In genomic region chr3:131084718-131085561, GRCm38 (mm10) we compare ENCODE assay signal across 8 mouse cellular contexts. TPM values are rescaled to one million over a fixed set of nuclear protein-coding genes. Genes with fewer than 3 reads are reported as not detected.
A peak's percentile ranks its signal among the peaks of the same experiment; 100 is the strongest.
DNase-seq lines count a peak whose midpoint lies in the region; ATAC-seq and TF ChIP-seq lines count a peak whose summit lies in the region.

No protein-coding gene starts in this region.

- H3K4me3 ChIP-seq in heart, embryonic 12.5 days, result peak overlapping the region; percentile 54
- H3K4me3 ChIP-seq in heart, adult 2 months, result no peak overlapping the region
- H3K4me3 ChIP-seq in ES-Bruce4 (ENCODE audit: low read depth, low read length), result peak overlapping the region; percentile 36; the same call in 1 of the 2 replicates
- peak overlapping the region; percentile 53 for H3K4me3 ChIP-seq in embryonic facial prominence, embryonic 10.5 days
- peak overlapping the region; percentile 32 for H3K4me3 ChIP-seq in hindbrain, postnatal 0 days (ENCODE audit: low read length)
- H3K4me3 ChIP-seq in midbrain, embryonic 15.5 days, result peak overlapping the region; percentile 34

- no peak for ATAC-seq in heart, embryonic 12.5 days (ENCODE audit: insufficient number of reproducible peaks, low FRiP score)
- ATAC-seq in hindbrain, postnatal 0 days, result peak; percentile 48
- peak; percentile 34; the same call in 1 of the 2 replicates for ATAC-seq in midbrain, embryonic 15.5 days (replicated peaks)

- no peaks in the 10 kb centered on the region for H3K9me3 ChIP-seq in heart, embryonic 12.5 days (replicated peaks)
- no peaks in the 10 kb centered on the region for H3K9me3 ChIP-seq in ES-Bruce4 (replicated peaks; ENCODE audit: control insufficient read depth, insufficient read depth, low read length, poor library complexity, severe bottlenecking)
- H3K9me3 ChIP-seq in embryonic facial prominence, embryonic 10.5 days, result no peaks in the 10 kb centered on the region
- H3K9me3 ChIP-seq in hindbrain, postnatal 0 days (ENCODE audit: low read length), result no peaks in the 10 kb centered on the region
- no peaks in the 10 kb centered on the region for H3K9me3 ChIP-seq in midbrain, embryonic 15.5 days

- H3K27ac ChIP-seq in heart, embryonic 12.5 days (ENCODE audit: poor library complexity, severe bottlenecking), result no peak overlapping the region
- no peak overlapping the region for H3K27ac ChIP-seq in heart, adult 2 months
- H3K27ac ChIP-seq in ES-Bruce4 (ENCODE audit: insufficient read depth, low read length), result 0 out of 2 replicates have a peak overlapping the region, but pooled peaks have one; percentile 25
- H3K27ac ChIP-seq in embryonic facial prominence, embryonic 10.5 days (replicated peaks), result no peak overlapping the region; the same call in 1 of the 2 replicates
- H3K27ac ChIP-seq in hindbrain, postnatal 0 days, result no peak overlapping the region
- no peak overlapping the region for H3K27ac ChIP-seq in midbrain, embryonic 15.5 days

- no peak for TF ChIP-seq CTCF in heart, adult 2 months (IDR thresholded peaks at IDR 0.05)
- no peak for TF ChIP-seq CTCF in ES-Bruce4 (IDR thresholded peaks at IDR 0.05; ENCODE audit: low read depth, low read length)
- no peak for TF ChIP-seq CTCF in hindbrain, postnatal 0 days (IDR thresholded peaks at IDR 0.05; ENCODE audit: low read depth)

- peaks cover 9% of the 10 kb centered on the region for H3K4me1 ChIP-seq in heart, embryonic 12.5 days (replicated peaks)
- no peaks in the 10 kb centered on the region; the same call in 1 of the 2 replicates for H3K4me1 ChIP-seq in heart, adult 2 months (ENCODE audit: control insufficient read depth, insufficient read depth, low read length)
- H3K4me1 ChIP-seq in ES-Bruce4 (ENCODE audit: control insufficient read depth, insufficient read depth, low read length), result peaks cover 2% of the 10 kb centered on the region
- H3K4me1 ChIP-seq in embryonic facial prominence, embryonic 10.5 days, result peaks cover 13% of the 10 kb centered on the region
- no peaks in the 10 kb centered on the region for H3K4me1 ChIP-seq in hindbrain, postnatal 0 days (ENCODE audit: insufficient read depth, low read length)
- H3K4me1 ChIP-seq in midbrain, embryonic 15.5 days, result peaks cover 10% of the 10 kb centered on the region

- intact Hi-C loops in heart, adult 2 months (cut with DNase I), result no loop called here

- no peak for DNase-seq in heart, adult 2 months
- DNase-seq in embryonic facial prominence, embryonic 10.5 days (ENCODE audit: low spot score), result peak; percentile 63
- DNase-seq in hindbrain, postnatal 0 days (ENCODE audit: low spot score), result peak; percentile 47
- no peak for DNase-seq in spleen, adult 18-20 months
- no peak for DNase-seq in lung, postnatal 25 days (ENCODE audit: low spot score)

- TF ChIP-seq EP300 in heart, adult 2 months (IDR thresholded peaks at IDR 0.05; ENCODE audit: insufficient read depth, low read depth, low read length), result no peak
- peak; percentile 38; the same call in 1 of the 2 replicates for TF ChIP-seq EP300 in ES-Bruce4 (IDR thresholded peaks at IDR 0.05; ENCODE audit: insufficient read depth, low read depth, low read length)

- H3K79me2 ChIP-seq in heart, adult 2 months (replicated peaks; ENCODE audit: control insufficient read depth, insufficient read depth, low read length), result no peaks in the 10 kb centered on the region

- no peaks in the 10 kb centered on the region for H3K36me3 ChIP-seq in heart, embryonic 12.5 days
- no peaks in the 10 kb centered on the region for H3K36me3 ChIP-seq in heart, adult 2 months (ENCODE audit: control insufficient read depth, insufficient read depth, low read length)
- H3K36me3 ChIP-seq in ES-Bruce4 (ENCODE audit: control insufficient read depth, insufficient read depth, low read length, poor library complexity, severe bottlenecking), result no peaks in the 10 kb centered on the region
- H3K36me3 ChIP-seq in embryonic facial prominence, embryonic 10.5 days (replicated peaks), result no peaks in the 10 kb centered on the region
- H3K36me3 ChIP-seq in hindbrain, postnatal 0 days (ENCODE audit: insufficient read depth, low read length), result no peaks in the 10 kb centered on the region
- no peaks in the 10 kb centered on the region for H3K36me3 ChIP-seq in midbrain, embryonic 15.5 days (replicated peaks)

- peaks cover 8% of the 10 kb centered on the region; the same call in 1 of the 2 replicates for H3K27me3 ChIP-seq in heart, embryonic 12.5 days (replicated peaks)
- peaks cover 5% of the 10 kb centered on the region for H3K27me3 ChIP-seq in heart, adult 2 months (ENCODE audit: control insufficient read depth, insufficient read depth, low read length)
- peaks cover 2% of the 10 kb centered on the region; the same call in 1 of the 2 replicates for H3K27me3 ChIP-seq in ES-Bruce4 (ENCODE audit: control insufficient read depth, insufficient read depth, low read length, poor library complexity, severe bottlenecking)
- H3K27me3 ChIP-seq in embryonic facial prominence, embryonic 10.5 days (replicated peaks; ENCODE audit: low read depth, poor library complexity, severe bottlenecking), result peaks cover 40% of the 10 kb centered on the region
- H3K27me3 ChIP-seq in hindbrain, postnatal 0 days (ENCODE audit: insufficient read depth, low read length), result no peaks in the 10 kb centered on the region
- H3K27me3 ChIP-seq in midbrain, embryonic 15.5 days (replicated peaks), result no peaks in the 10 kb centered on the region

- peak overlapping the region; percentile 86 for H3K4me2 ChIP-seq in heart, embryonic 12.5 days
- H3K4me2 ChIP-seq in hindbrain, postnatal 0 days (ENCODE audit: low read depth, low read length), result peak overlapping the region; percentile 58
- peak overlapping the region; percentile 58 for H3K4me2 ChIP-seq in midbrain, embryonic 15.5 days

- TF ChIP-seq POLR2A in heart, adult 2 months (IDR thresholded peaks at IDR 0.05; ENCODE audit: insufficient read depth, low read depth, low read length), result no peak
- no peak for TF ChIP-seq POLR2A in ES-Bruce4 (IDR thresholded peaks at IDR 0.05; ENCODE audit: insufficient read depth, low read length)

- peak overlapping the region; percentile 51; the same call in 1 of the 2 replicates for H3K9ac ChIP-seq in heart, embryonic 12.5 days
- no peak overlapping the region for H3K9ac ChIP-seq in heart, adult 2 months (ENCODE audit: low read depth, low read length)
- peak overlapping the region; percentile 50; the same call in 1 of the 2 replicates for H3K9ac ChIP-seq in ES-Bruce4 (ENCODE audit: low read depth, poor library complexity, severe bottlenecking)
- H3K9ac ChIP-seq in hindbrain, postnatal 0 days (replicated peaks; ENCODE audit: low read length), result peak overlapping the region; percentile 19
- peak overlapping the region; percentile 28; the same call in 1 of the 2 replicates for H3K9ac ChIP-seq in midbrain, embryonic 15.5 days

- WGBS in heart, embryonic 12.5 days, result 7% methylated on average over 30 of the region's 30 CpGs
- WGBS in heart, adult 2 months, result 20% methylated on average over 30 of the region's 30 CpGs
- WGBS in embryonic facial prominence, embryonic 10.5 days, result 3% methylated on average over 30 of the region's 30 CpGs
- WGBS in hindbrain, postnatal 0 days, result 5% methylated on average over 30 of the region's 30 CpGs
- 4% methylated on average over 30 of the region's 30 CpGs for WGBS in midbrain, embryonic 15.5 days

RNA-seq across cellular contexts. Expression of gene Lef1, which starts 25.3 kb away (rescaled TPM):
- 18.7 and 21.2 TPM in 2 replicates for polyA plus RNA-seq in heart, embryonic 12.5 days (2016; fragmentation: Nextera tagmentation; extraction: Ambion mirVana)
- under 1 TPM; 0.23 to 0.34 TPM for total RNA-seq in heart, adult 2 months (2021)
- polyA plus RNA-seq in heart, adult 2 months (2012; rRNA removed), result 0.88 and 1.5 TPM in 2 replicates
- polyA plus RNA-seq in ES-Bruce4 (2011; ENCODE audit: insufficient read depth, insufficient read length, low read depth, missing spikeins), result 3.4 and 5.4 TPM in 2 replicates
- 51.2 and 61.3 TPM in 2 replicates for polyA plus RNA-seq in embryonic facial prominence, embryonic 10.5 days (2016; fragmentation: Nextera tagmentation; extraction: Ambion mirVana)
- total RNA-seq in hindbrain, postnatal 0 days (2014; rRNA removed), result 5.6 and 7.2 TPM in 2 replicates
- 6.4 and 7.2 TPM in 2 replicates for polyA plus RNA-seq in hindbrain, postnatal 0 days (2015; fragmentation: Nextera tagmentation; extraction: Ambion mirVana)
- polyA plus RNA-seq in midbrain, embryonic 15.5 days (2015; fragmentation: Nextera tagmentation; extraction: Ambion mirVana), result 71.4 and 79.6 TPM in 2 replicates

Comparison
In these comparisons a context has a peak if more than half of its experiments do, and no peak if none do; other contexts are left out.
1. DNase-seq: peak in embryonic facial prominence, embryonic 10.5 days (single experiment) and hindbrain, postnatal 0 days (single experiment); none in heart, adult 2 months (0 of 2), spleen, adult 18-20 months (0 of 2) and lung, postnatal 25 days (single experiment).
2. Peak in every context shown above with its lines, with median percentiles within 50 percentile points of each other: H3K4me2 ChIP-seq.